8 mouse cellular contexts compared by ENCODE assay signal in genomic region chr14:43987404-43987803, GRCm38 (mm10). TPM values are rescaled to one million over a fixed set of nuclear protein-coding genes. Genes with fewer than 3 reads are reported as not detected.
DNase-seq lines count a peak whose midpoint lies in the region; ATAC-seq and TF ChIP-seq lines count a peak whose summit lies in the region.
"Not testable (repeated sequence)": the region's sequence is repeated elsewhere in the genome, so short reads cannot be mapped to it uniquely, and the experiment has no call there.

No protein-coding gene starts in this region.

- H3K9me3 ChIP-seq in neural tube, embryonic 14.5 days (ENCODE audit: control insufficient read depth, low read length): not testable (repeated sequence)

- not testable (repeated sequence) for H3K4me3 ChIP-seq in layer of hippocampus, adult 2 months; neural tube, embryonic 14.5 days (ENCODE audit: low read depth, low read length)

- H3K4me1 ChIP-seq in neural tube, embryonic 14.5 days (ENCODE audit: control insufficient read depth, insufficient read depth, low read length): not testable (repeated sequence)

- 14% methylated on average over 5 of the region's 5 CpGs for WGBS in neural tube, embryonic 14.5 days

- DNase-seq in ES-CJ7 (ENCODE audit: low read depth, low spot score): peak; percentile 65
- peak; percentile 51 to 56 for DNase-seq in cerebellum, adult 18-20 months
- DNase-seq in forelimb bud, embryonic 11.5 days (ENCODE audit: low read depth, low spot score): peak; percentile 65
- peak; percentile 51 to 77 for DNase-seq in layer of hippocampus, adult 2 months (ENCODE audit: low spot score in 2 of 2)
- DNase-seq in lung, adult 18-20 months: peak; percentile 55
- DNase-seq in thymus, adult 18-20 months: peak; percentile 5 to 7

- not testable (repeated sequence) for H3K36me3 ChIP-seq in neural tube, embryonic 14.5 days (ENCODE audit: control insufficient read depth, insufficient read depth, low read length)

- peak; percentile 86 to 87 for ATAC-seq in hematopoietic stem cell, adult 5-6 weeks (replicated peaks in 1 of 2; ENCODE audit: insufficient read depth in 1 of 2, low FRiP score in 2 of 2, low TSS enrichment in 1 of 2, low read depth in 1 of 2, poor library complexity in 2 of 2, severe bottlenecking in 2 of 2)
- ATAC-seq in neural tube, embryonic 14.5 days (ENCODE audit: low read depth): peak; percentile 45; the same call in 1 of the 2 replicates

- H3K27me3 ChIP-seq in neural tube, embryonic 14.5 days (ENCODE audit: control insufficient read depth, insufficient read depth, low read length): not testable (repeated sequence)

- H3K9ac ChIP-seq in neural tube, embryonic 14.5 days (replicated peaks; ENCODE audit: low read depth, low read length): not testable (repeated sequence)

- H3K4me2 ChIP-seq in neural tube, embryonic 14.5 days (ENCODE audit: low read depth, low read length): not testable (repeated sequence)

- peak; percentile 78 for TF ChIP-seq CTCF in layer of hippocampus, adult 2 months (conservative IDR thresholded peaks at IDR 0.05)

- not testable (repeated sequence) for H3K27ac ChIP-seq in layer of hippocampus, adult 2 months; neural tube, embryonic 14.5 days (ENCODE audit: low read depth, low read length)

RNA-seq across cellular contexts. Expression of gene Ang6, which starts 14.7 kb away (rescaled TPM):
- not detected in 2 replicates for total RNA-seq in hematopoietic stem cell, adult 5-6 weeks (2017)
- not detected for total RNA-seq in layer of hippocampus, adult 2 months (2021)
- not detected in 2 replicates for polyA plus RNA-seq in neural tube, embryonic 14.5 days (2014; fragmentation: Nextera tagmentation; extraction: Ambion mirVana)

RNA-seq across cellular contexts. Expression of gene Ang5, which starts 30.5 kb away (rescaled TPM):
- not detected in 2 replicates for total RNA-seq in hematopoietic stem cell, adult 5-6 weeks (2017)
- not detected for total RNA-seq in layer of hippocampus, adult 2 months (2021)
- not detected in 2 replicates for polyA plus RNA-seq in neural tube, embryonic 14.5 days (2014; fragmentation: Nextera tagmentation; extraction: Ambion mirVana)

Comparison
In these comparisons a context has a peak if more than half of its experiments do, and no peak if none do; other contexts are left out.
1. DNase-seq: peak in every context shown above with its lines; median percentile 65 in ES-CJ7; 65 in forelimb bud, embryonic 11.5 days; 64 in layer of hippocampus, adult 2 months; 55 in lung, adult 18-20 months; 54 in cerebellum, adult 18-20 months; 6 in thymus, adult 18-20 months.